Mouse (Mus musculus) thymus, adult 18-20 months (tissue): ENCODE data around the gene Atic.

Experiments used
- DNase-seq, 2 experiments: peaks; one replicate each; pipeline ENCODE4 v3.0.0; 2022; ENCODE audit warnings: mixed read lengths in 2 of 2

The Atic gene

GRCm38 (mm10) chr1:71595365-71595764 is 38.4 kb downstream of the Atic start:
- no peak for DNase-seq

- DNase-seq = no peak
These were observed 48.8 kb downstream of the Atic start for GRCm38 (mm10) chr1:71605751-71606150.

GRCm38 (mm10) chr1:71606600-71607325 is 49.8 kb downstream of the Atic start:
- DNase-seq = no peak

- DNase-seq = no peak
These were observed 52.3 kb downstream of the Atic start for GRCm38 (mm10) chr1:71609057-71609775.

GRCm38 (mm10) chr1:71609916-71610315 is 53.0 kb downstream of the Atic start:
- DNase-seq = no peak

GRCm38 (mm10) chr1:71612256-71612655 is 55.3 kb downstream of the Atic start:
- DNase-seq = no peak

GRCm38 (mm10) chr1:71614545-71615246 is 57.7 kb downstream of the Atic start:
- DNase-seq = no peak

- DNase-seq = no peak
These were observed 64.6 kb downstream of the Atic start for GRCm38 (mm10) chr1:71621526-71621925.

GRCm38 (mm10) chr1:71623625-71624024 is 66.7 kb downstream of the Atic start:
- no peak for DNase-seq
